Mouse (Mus musculus) embryonic facial prominence, embryonic 12.5 days (tissue): ENCODE measurements around the gene Gprin2. TPM values are rescaled to one million over a fixed set of nuclear protein-coding genes. Genes with fewer than 3 reads are reported as not detected.

Experiments used
- ATAC-seq: fragments of 200-750 bp; cut with Nextera tagmentation; 2 replicates; pipeline ENCODE4 v1.8.0; 2017; ENCODE audit not compliant: insufficient number of reproducible peaks, insufficient read depth, low FRiP score, low TSS enrichment
- H3K27ac ChIP-seq: fragments of 300-500 bp; sonication (generic); 2 replicates; pipeline ENCODE4 v1.5.1; 2016; ENCODE audit warnings: mild to moderate bottlenecking
- H3K27me3 ChIP-seq: fragments of 300-500 bp; sonication (generic); 2 replicates; pipeline ENCODE4 v1.6.1; 2016; ENCODE audit warnings: mild to moderate bottlenecking, moderate library complexity
- H3K36me3 ChIP-seq: fragments of 300-500 bp; sonication (generic); 2 replicates; pipeline ENCODE4 v1.6.1; 2016; ENCODE audit warnings: mild to moderate bottlenecking
- H3K4me1 ChIP-seq: fragments of 300-500 bp; sonication (generic); 2 replicates; pipeline ENCODE4 v1.6.1; 2016
- H3K4me2 ChIP-seq: fragments of 300-500 bp; sonication (generic); replicated peaks from 2 replicates; pipeline ENCODE4 v1.6.1; 2016; ENCODE audit warnings: mild to moderate bottlenecking, moderate library complexity
- H3K4me3 ChIP-seq: fragments of 300-500 bp; sonication (generic); 2 replicates; pipeline ENCODE4 v1.5.1; 2016; ENCODE audit warnings: mild to moderate bottlenecking
- H3K9ac ChIP-seq: fragments of 300-500 bp; sonication (generic); 2 replicates; pipeline ENCODE4 v1.6.1; 2016; ENCODE audit warnings: mild to moderate bottlenecking, moderate library complexity
- H3K9me3 ChIP-seq: fragments of 300-500 bp; sonication (generic); 2 replicates; pipeline ENCODE4 v1.6.1; 2016; ENCODE audit warnings: mild to moderate bottlenecking, moderate library complexity
- WGBS: fragments of 180-500 bp; shearing (Covaris S2); methylation state at CpG from one replicate; pipeline ENCODE4 v1.1.7; 2016; 5-methylcytosine and 5-hydroxymethylcytosine counted together
- polyA plus RNA-seq: library from polyadenylated mRNA; unstranded; fragments of >200 nt; fragmentation: Nextera tagmentation; extraction: Ambion mirVana; gene quantifications from 2 replicates; pipeline ENCODE4 v1.2.1, GENCODE M21; 2016

Gene Gprin2
- polyA plus RNA-seq, 1 experiment from 2014 or later: 1.9 TPM

- no peaks in the 10 kb centered on the region for H3K9me3 ChIP-seq
- no peaks in the 10 kb centered on the region for H3K36me3 ChIP-seq
- WGBS: 68% methylated on average over 1 of the region's 1 CpGs
- ATAC-seq: no peak
- H3K27me3 ChIP-seq: no peaks in the 10 kb centered on the region
- H3K27ac ChIP-seq: no peak overlapping the region
- no peak overlapping the region for H3K4me2 ChIP-seq
- H3K4me1 ChIP-seq: no peaks in the 10 kb centered on the region
- no peak overlapping the region for H3K4me3 ChIP-seq
- no peak overlapping the region for H3K9ac ChIP-seq
These were observed 59.1 kb downstream of the Gprin2 start for GRCm38 (mm10) chr14:34142316-34142715.

GRCm38 (mm10) chr14:34139671-34140664 lies 61.5 kb downstream of the Gprin2 start:
- no peaks in the 10 kb centered on the region for H3K4me1 ChIP-seq
- 87% methylated on average over 15 of the region's 15 CpGs for WGBS
- no peak for ATAC-seq
- no peaks in the 10 kb centered on the region for H3K27me3 ChIP-seq
- H3K36me3 ChIP-seq: no peaks in the 10 kb centered on the region
- H3K4me3 ChIP-seq: no peak overlapping the region
- H3K9me3 ChIP-seq: no peaks in the 10 kb centered on the region
- no peak overlapping the region for H3K9ac ChIP-seq
- no peak overlapping the region for H3K27ac ChIP-seq
- H3K4me2 ChIP-seq: no peak overlapping the region

Other genes starting within 250 kb of the Gprin2 start
- 0.05 and 0.09 TPM in 2 replicates for gene Rbp3, start 247.7 kb downstream of the Gprin2 start, polyA plus RNA-seq
- gene Zfp488, start 222.9 kb downstream of the Gprin2 start, polyA plus RNA-seq: 0.43 and 0.59 TPM in 2 replicates
- gene Gm30083, start 186.5 kb downstream of the Gprin2 start, polyA plus RNA-seq: not detected in 2 replicates
- gene Gm5460, start 184.9 kb downstream of the Gprin2 start, polyA plus RNA-seq: not detected in 2 replicates
- not detected in 2 replicates for gene Antxrl, start 148.9 kb downstream of the Gprin2 start, polyA plus RNA-seq
- gene Anxa8, start 115.7 kb downstream of the Gprin2 start, polyA plus RNA-seq: 6.8 and 7.9 TPM in 2 replicates
- gene A630023A22Rik, start 98.9 kb downstream of the Gprin2 start, polyA plus RNA-seq: not detected in 2 replicates
- gene Npy4r, start 49.2 kb downstream of the Gprin2 start, polyA plus RNA-seq: 0.15 and 0.18 TPM in 2 replicates
- 0.18 and 0.23 TPM in 2 replicates for gene Syt15, start 17.9 kb upstream of the Gprin2 start, polyA plus RNA-seq
- 17.0 and 17.9 TPM in 2 replicates for gene Shld2, start 108.8 kb upstream of the Gprin2 start, polyA plus RNA-seq
- 102 and 103 TPM in 2 replicates for gene Glud1, start 109.1 kb upstream of the Gprin2 start, polyA plus RNA-seq
- not detected in 2 replicates for gene Fam25c, start 153.8 kb upstream of the Gprin2 start, polyA plus RNA-seq
- 67.0 and 95.6 TPM in 2 replicates for gene Sncg, start 173.1 kb upstream of the Gprin2 start, polyA plus RNA-seq
- 8.1 and 8.7 TPM in 2 replicates for gene Mmrn2, start 173.8 kb upstream of the Gprin2 start, polyA plus RNA-seq